Mouse (Mus musculus): ENCODE data around the gene Fam76a. TPM values are rescaled to one million over a fixed set of nuclear protein-coding genes. Genes with fewer than 3 reads are reported as not detected.
A peak's percentile ranks its signal among the peaks of the same experiment; 100 is the strongest.

Fam76a gene
- 47.3 and 47.9 TPM in 2 replicates for polyA plus RNA-seq (2015; fragmentation: Nextera tagmentation; extraction: Ambion mirVana)

GRCm38 (mm10) chr4:132922558-132923008 is at the start of gene Fam76a:
Gene Fam76a, minus strand, starts transcription at chr4:132922558.
- Histone ChIP-seq H3K9me3 (replicated peaks) (no peaks in the 10 kb centered on the region), H3K27me3 (no peaks in the 10 kb centered on the region), H3K4me1 (peaks cover 13% of the 10 kb centered on the region), H3K36me3 (peaks cover 13% of the 10 kb centered on the region), H3K9ac (peak within 1 kb of the TSS; percentile 85), H3K4me3 (replicated peaks) (peak within 1 kb of the TSS; percentile 98), H3K4me2 (replicated peaks) (peak within 1 kb of the TSS; percentile 77), H3K27ac (replicated peaks) (peak within 1 kb of the TSS; percentile 85)
- under 1% methylated on average over 52 of the region's 53 CpGs for WGBS
- peak; percentile 99 for ATAC-seq (ENCODE audit: insufficient number of reproducible peaks, low FRiP score, low TSS enrichment, low read depth)

DNA sequence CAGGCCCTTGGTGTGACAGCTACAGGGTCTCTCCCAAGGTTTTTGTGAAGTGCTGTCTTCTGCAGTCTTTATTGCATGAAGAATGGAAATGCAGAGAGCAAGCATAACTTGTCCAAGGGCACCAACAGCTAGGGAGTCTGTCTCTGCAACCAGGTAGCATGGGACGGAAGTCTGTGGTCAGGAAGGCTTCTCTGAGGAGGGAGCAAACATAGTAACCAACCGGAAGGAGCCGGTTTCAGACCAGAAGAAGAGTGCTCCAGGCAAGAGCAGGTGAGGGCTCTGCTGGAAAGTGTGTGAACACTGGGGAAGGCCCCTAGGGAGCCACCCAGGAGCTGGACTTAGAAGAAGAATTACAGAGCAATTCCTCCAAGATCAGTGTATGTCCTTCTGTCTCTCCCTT is 49.7 kb upstream of the Fam76a start:
- ATAC-seq (ENCODE audit: insufficient number of reproducible peaks, low FRiP score, low TSS enrichment, low read depth), result no peak
- H3K27ac ChIP-seq (replicated peaks), result no peak overlapping the region
- H3K27me3 ChIP-seq, result peaks cover 35% of the 10 kb centered on the region
- H3K4me3 ChIP-seq (replicated peaks), result no peak overlapping the region
- H3K4me2 ChIP-seq (replicated peaks), result no peak overlapping the region
- no peaks in the 10 kb centered on the region for H3K9me3 ChIP-seq (replicated peaks)
- no peaks in the 10 kb centered on the region for H3K36me3 ChIP-seq
- peaks cover 20% of the 10 kb centered on the region for H3K4me1 ChIP-seq
- WGBS, result 52% methylated on average over 3 of the region's 3 CpGs
- H3K9ac ChIP-seq, result no peak overlapping the region

GRCm38 (mm10) chr4:132971601-132972000 is 49.2 kb upstream of the Fam76a start:
- 65% methylated on average over 6 of the region's 6 CpGs for WGBS
- no peaks in the 10 kb centered on the region for H3K9me3 ChIP-seq (replicated peaks)

DNA sequence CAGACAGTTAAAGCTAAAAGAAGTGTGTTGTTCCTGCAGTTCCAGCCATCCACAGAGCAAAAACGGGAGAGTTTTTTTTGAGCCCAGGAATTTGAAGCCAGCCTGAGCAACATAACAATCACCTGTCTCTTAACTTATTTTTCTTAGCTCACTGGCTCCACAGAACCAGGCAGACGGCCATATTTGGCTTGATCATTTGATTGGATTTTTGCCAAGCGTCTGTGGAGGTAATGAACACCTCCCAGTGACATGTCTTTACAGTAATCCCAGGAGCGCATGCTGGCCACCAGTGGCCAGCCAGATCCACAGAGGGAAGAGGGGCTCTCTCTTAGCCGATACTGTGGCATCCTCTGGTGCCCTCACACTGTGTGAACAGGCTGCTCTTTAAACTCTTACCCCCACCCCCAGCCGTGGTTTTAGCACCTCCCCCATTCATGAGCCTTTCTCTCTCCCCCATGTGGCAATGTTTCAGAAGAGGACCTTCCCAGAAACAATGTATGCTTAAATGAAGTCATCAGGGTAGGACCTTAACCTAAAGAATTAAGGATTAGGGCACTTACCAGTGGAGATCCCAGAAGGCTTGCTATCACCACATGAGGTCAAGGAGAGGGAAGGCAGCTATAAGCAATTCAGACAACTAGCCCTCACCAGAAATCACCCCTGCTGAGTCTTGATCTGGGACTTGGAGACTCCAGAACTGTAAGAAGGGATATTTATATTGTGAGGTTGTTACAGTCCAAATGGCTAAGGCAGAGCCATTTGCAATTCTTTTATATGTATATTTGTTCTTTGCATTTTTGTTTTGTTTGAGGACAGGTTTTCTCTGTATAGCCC is 46.0 kb upstream of the Fam76a start:
- Histone ChIP-seq H3K27ac (replicated peaks) (no peak overlapping the region), H3K4me2 (replicated peaks) (no peak overlapping the region), H3K36me3 (no peaks in the 10 kb centered on the region), H3K4me3 (replicated peaks) (no peak overlapping the region), H3K4me1 (peaks cover under 1% of the 10 kb centered on the region; the same call in 1 of the 2 replicates), H3K9me3 (replicated peaks) (no peaks in the 10 kb centered on the region), H3K27me3 (peaks cover 8% of the 10 kb centered on the region), H3K9ac (no peak overlapping the region)
- no peak for ATAC-seq (ENCODE audit: insufficient number of reproducible peaks, low FRiP score, low TSS enrichment, low read depth)
- WGBS, result 37% methylated on average over 6 of the region's 6 CpGs

More at GRCm38 (mm10) chr4:132971601-132972000, 49.2 kb upstream of the Fam76a start:
- Histone ChIP-seq H3K4me3 (replicated peaks) (no peak overlapping the region), H3K27ac (replicated peaks) (no peak overlapping the region), H3K36me3 (no peaks in the 10 kb centered on the region), H3K4me2 (replicated peaks) (no peak overlapping the region), H3K27me3 (peaks cover 35% of the 10 kb centered on the region), H3K9ac (no peak overlapping the region), H3K4me1 (peaks cover 20% of the 10 kb centered on the region)
- ATAC-seq (ENCODE audit: insufficient number of reproducible peaks, low FRiP score, low TSS enrichment, low read depth), result no peak

DNA sequence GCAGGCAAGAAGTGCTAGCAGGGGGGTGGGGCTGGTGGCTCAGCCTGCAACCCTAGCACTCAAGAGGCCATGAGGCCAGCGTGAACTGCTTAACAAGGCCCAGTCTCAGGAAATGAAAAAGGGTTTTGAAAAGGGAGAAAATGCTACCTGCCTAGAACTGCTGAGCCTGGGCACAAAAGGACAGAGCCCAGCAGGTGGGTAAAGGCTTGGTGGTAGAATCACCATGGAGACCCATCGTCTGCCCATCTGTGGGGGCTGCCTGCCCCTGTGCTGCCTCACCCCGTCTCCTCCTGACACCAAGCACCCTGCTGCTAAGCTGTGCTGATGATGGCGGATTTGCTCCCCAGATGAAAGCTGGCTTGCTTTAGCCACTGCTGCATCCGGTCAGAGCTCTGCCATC is 42.1 kb upstream of the Fam76a start:
- 40% methylated on average over 5 of the region's 5 CpGs for WGBS
- H3K9ac ChIP-seq, result no peak overlapping the region

DNA sequence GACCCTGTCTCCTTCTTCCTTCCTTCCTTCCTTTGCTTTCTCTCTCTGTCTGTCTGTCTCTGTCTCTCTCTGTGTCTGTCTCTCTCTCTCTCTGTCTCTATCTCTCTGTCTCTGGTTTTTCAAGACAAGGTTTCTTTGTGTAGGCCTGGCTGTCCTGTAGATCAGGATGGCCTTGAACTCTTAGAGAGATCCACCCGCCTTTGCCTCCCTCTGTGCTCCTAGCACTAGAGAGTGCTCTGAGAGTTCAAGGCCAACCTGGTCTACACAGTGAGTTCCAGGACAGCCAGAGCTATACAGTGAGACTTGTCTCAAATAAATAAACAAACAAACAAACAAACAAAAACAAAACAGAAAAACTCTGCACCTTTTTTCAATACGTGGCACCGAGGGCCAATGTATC is 41.7 kb upstream of the Fam76a start:
- 44% methylated on average over 3 of the region's 3 CpGs for WGBS
- Histone ChIP-seq H3K36me3 (no peaks in the 10 kb centered on the region), H3K27me3 (no peaks in the 10 kb centered on the region), H3K9me3 (replicated peaks) (no peaks in the 10 kb centered on the region), H3K4me1 (peaks cover 13% of the 10 kb centered on the region), H3K27ac (replicated peaks) (no peak overlapping the region), H3K4me2 (replicated peaks) (no peak overlapping the region), H3K9ac (no peak overlapping the region), H3K4me3 (replicated peaks) (no peak overlapping the region)
- no peak for ATAC-seq (ENCODE audit: insufficient number of reproducible peaks, low FRiP score, low TSS enrichment, low read depth)

More for the DNA sequence above, 42.1 kb upstream of the Fam76a start:
- Histone ChIP-seq H3K27ac (replicated peaks) (no peak overlapping the region), H3K4me1 (peaks cover 9% of the 10 kb centered on the region), H3K36me3 (no peaks in the 10 kb centered on the region), H3K4me3 (replicated peaks) (no peak overlapping the region), H3K4me2 (replicated peaks) (no peak overlapping the region), H3K27me3 (no peaks in the 10 kb centered on the region), H3K9me3 (replicated peaks) (no peaks in the 10 kb centered on the region)
- no peak for ATAC-seq (ENCODE audit: insufficient number of reproducible peaks, low FRiP score, low TSS enrichment, low read depth)

- Histone ChIP-seq H3K27me3 (no peaks in the 10 kb centered on the region), H3K9ac (no peak overlapping the region), H3K36me3 (no peaks in the 10 kb centered on the region), H3K9me3 (replicated peaks) (no peaks in the 10 kb centered on the region), H3K4me2 (replicated peaks) (no peak overlapping the region), H3K27ac (replicated peaks) (no peak overlapping the region), H3K4me1 (peaks cover 19% of the 10 kb centered on the region), H3K4me3 (replicated peaks) (no peak overlapping the region)
- 17% methylated on average over 2 of the region's 2 CpGs for WGBS
- ATAC-seq (ENCODE audit: insufficient number of reproducible peaks, low FRiP score, low TSS enrichment, low read depth), result no peak
Measured at GRCm38 (mm10) chr4:132963436-132963835, 41.1 kb upstream of the Fam76a start.

- 94% methylated on average over 4 of the region's 4 CpGs for WGBS
- H3K27me3 ChIP-seq, result no peaks in the 10 kb centered on the region
Measured at GRCm38 (mm10) chr4:132962628-132963027, 40.3 kb upstream of the Fam76a start.

GRCm38 (mm10) chr4:132961866-132962265 is 39.5 kb upstream of the Fam76a start:
- Histone ChIP-seq H3K4me3 (replicated peaks) (no peak overlapping the region), H3K27me3 (no peaks in the 10 kb centered on the region), H3K27ac (replicated peaks) (no peak overlapping the region), H3K9ac (no peak overlapping the region), H3K4me1 (peaks cover 20% of the 10 kb centered on the region), H3K4me2 (replicated peaks) (no peak overlapping the region), H3K9me3 (replicated peaks) (no peaks in the 10 kb centered on the region), H3K36me3 (no peaks in the 10 kb centered on the region)
- 63% methylated on average over 5 of the region's 5 CpGs for WGBS
- ATAC-seq (ENCODE audit: insufficient number of reproducible peaks, low FRiP score, low TSS enrichment, low read depth), result no peak

More at GRCm38 (mm10) chr4:132962628-132963027, 40.3 kb upstream of the Fam76a start:
- H3K4me3 ChIP-seq (replicated peaks), result no peak overlapping the region
- H3K36me3 ChIP-seq, result no peaks in the 10 kb centered on the region
- H3K9ac ChIP-seq, result no peak overlapping the region
- no peaks in the 10 kb centered on the region for H3K9me3 ChIP-seq (replicated peaks)
- H3K4me1 ChIP-seq, result peaks cover 20% of the 10 kb centered on the region
- ATAC-seq (ENCODE audit: insufficient number of reproducible peaks, low FRiP score, low TSS enrichment, low read depth), result no peak
- H3K4me2 ChIP-seq (replicated peaks), result no peak overlapping the region
- H3K27ac ChIP-seq (replicated peaks), result no peak overlapping the region

GRCm38 (mm10) chr4:132960864-132961639 is 38.7 kb upstream of the Fam76a start:
- Histone ChIP-seq H3K4me2 (replicated peaks) (no peak overlapping the region), H3K9me3 (replicated peaks) (no peaks in the 10 kb centered on the region), H3K27me3 (no peaks in the 10 kb centered on the region), H3K27ac (replicated peaks) (no peak overlapping the region), H3K9ac (no peak overlapping the region), H3K4me1 (peaks cover 20% of the 10 kb centered on the region), H3K36me3 (no peaks in the 10 kb centered on the region), H3K4me3 (replicated peaks) (no peak overlapping the region)
- WGBS, result 66% methylated on average over 13 of the region's 13 CpGs
- no peak for ATAC-seq (ENCODE audit: insufficient number of reproducible peaks, low FRiP score, low TSS enrichment, low read depth)

- Histone ChIP-seq H3K9me3 (replicated peaks) (no peaks in the 10 kb centered on the region), H3K27me3 (no peaks in the 10 kb centered on the region), H3K4me1 (peaks cover 20% of the 10 kb centered on the region), H3K36me3 (no peaks in the 10 kb centered on the region), H3K4me3 (replicated peaks) (no peak overlapping the region), H3K9ac (no peak overlapping the region), H3K27ac (replicated peaks) (no peak overlapping the region), H3K4me2 (replicated peaks) (no peak overlapping the region)
- 43% methylated on average over 5 of the region's 5 CpGs for WGBS
- no peak for ATAC-seq (ENCODE audit: insufficient number of reproducible peaks, low FRiP score, low TSS enrichment, low read depth)
Measured at GRCm38 (mm10) chr4:132960313-132960712, 38.0 kb upstream of the Fam76a start.

Measured in embryonic facial prominence, embryonic 15.5 days (tissue).